Mouse (Mus musculus) layer of hippocampus, adult 9-11 months (tissue): ENCODE results near the gene Dyrk1a.
"Not testable (repeated sequence)": the region's sequence is repeated elsewhere in the genome, so short reads cannot be mapped to it uniquely, and the experiment has no call there.

Source experiments
- DNase-seq: peaks from one replicate; pipeline ENCODE4 v3.0.0; 2022

Gene Dyrk1a

DNA sequence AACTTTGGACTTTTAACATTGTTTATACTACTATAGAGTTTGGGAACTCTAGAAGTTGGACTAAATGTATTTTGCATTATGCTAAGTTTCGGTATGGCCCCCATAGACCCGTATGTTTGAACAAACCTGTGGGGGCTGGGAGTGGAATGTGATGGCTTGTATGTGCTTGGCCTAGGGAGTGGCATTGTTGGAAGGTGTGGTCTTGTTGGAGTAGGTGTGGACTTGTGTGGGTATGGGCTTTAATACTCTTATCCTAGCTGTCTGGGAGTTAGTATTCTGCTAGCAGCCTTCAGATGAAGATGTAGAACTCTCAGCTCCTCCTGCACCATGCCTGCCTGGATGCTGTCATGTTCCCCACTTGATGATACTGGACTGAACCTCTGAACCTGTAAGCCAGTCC is 72.0 kb downstream of the Dyrk1a start:
- no peak for DNase-seq

DNA sequence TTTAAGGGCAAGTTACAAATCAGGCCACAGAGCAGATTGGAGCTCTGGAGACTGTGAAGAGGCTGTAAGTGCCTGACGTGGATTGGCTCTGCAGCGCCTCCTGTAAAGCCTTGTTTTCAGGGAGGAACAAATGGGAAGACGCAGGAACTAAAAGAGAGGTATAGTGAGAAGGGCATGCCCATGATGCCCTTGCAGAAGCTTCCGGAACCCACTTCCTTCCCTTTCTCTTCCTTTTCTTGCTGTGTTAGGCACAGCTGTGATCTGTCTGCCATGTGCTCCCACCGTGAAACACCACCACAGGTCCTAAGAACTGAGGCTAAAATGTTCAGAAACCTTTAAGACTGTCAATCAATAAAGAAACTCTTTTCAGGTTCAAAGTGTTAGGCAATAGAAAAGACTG is 77.3 kb downstream of the Dyrk1a start:
- DNase-seq, result no peak

DNA sequence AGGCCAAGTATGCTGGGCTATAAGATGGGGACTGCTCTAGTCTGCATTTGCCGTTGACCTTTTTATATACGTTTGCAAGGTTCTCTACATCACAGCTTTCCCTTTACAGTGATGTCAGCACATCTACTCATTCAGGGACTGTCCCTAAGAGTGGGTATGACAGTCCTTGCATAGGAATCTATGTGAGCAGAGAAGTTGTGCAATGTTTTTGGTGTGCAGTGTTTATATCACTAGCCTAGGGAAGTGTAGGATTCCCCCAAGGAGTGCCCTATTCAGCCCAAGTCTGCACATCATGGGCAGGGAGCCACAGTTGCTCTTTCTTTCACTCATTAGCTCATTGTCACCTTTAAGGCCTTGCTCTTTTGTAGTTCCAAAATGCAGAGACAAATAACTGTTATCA is 78.1 kb downstream of the Dyrk1a start:
- no peak for DNase-seq

DNA sequence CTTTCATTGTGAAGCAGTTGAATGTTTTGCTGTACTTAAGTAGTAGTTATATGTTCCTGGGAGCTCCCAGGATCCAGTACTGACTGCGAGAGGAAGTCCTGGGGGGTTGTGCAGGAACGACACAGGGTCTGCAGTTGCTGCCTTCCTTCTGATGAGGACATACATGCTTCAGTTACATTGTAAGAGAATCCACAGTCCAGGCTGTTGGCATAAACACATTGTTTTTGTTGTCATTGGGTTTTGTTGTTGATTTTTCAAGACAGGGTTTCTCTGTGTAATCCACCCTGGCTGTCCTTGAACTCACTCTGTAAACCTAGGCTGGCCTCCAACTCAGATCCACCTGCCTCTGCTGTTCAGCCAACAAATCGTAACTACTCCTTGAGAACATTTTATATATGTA is 80.1 kb downstream of the Dyrk1a start:
- no peak for DNase-seq

DNA sequence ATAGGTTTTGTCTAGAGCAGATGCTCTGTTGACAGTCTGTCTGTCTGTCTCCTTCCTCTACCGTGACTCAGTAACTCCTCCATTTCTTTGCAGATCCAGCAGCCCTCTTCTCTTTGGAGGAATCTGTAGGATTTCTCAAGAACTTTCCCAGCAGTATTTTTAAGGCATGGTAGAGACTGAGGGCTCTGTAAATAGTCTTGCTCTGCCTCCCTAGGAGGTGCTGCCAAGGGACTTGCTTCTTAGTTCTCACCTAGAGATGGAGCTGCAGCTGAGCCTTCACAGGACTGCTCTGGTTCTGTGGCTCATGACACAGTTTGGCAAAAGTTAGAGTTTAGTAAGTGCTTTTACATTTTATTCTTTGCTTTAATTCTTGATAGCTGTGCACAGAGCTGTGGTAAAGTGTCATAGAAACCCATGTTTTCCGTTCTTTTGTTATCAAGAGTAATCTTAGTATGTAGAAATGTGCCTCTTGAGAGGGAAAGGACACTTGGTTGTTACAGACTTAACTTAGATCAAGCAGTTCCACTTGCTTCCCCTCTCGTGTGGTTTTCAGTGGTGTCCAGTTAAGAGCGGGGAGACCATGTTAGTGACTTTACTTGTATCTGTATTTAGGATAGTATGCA is 82.4 kb downstream of the Dyrk1a start:
- DNase-seq, result no peak

DNA sequence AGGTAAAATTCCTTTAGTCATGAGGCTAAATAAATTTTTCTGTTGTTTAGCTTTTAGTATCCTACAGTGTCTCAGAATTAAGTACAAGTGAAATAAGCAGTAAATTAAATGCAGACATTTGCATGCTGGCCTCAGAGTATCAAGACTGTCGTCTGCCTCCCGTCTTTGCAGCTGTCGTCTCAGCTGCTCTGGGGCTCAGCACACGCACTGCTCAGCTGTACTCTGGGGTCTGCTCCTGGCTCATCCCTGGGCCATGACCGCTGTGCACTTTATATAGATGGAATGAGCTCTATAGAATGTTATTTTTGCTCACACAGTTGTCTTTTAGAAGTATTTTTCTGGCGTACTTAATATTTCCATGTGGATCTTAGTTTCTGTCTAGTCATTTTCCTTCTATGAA is 85.3 kb downstream of the Dyrk1a start:
- DNase-seq, result no peak

DNA sequence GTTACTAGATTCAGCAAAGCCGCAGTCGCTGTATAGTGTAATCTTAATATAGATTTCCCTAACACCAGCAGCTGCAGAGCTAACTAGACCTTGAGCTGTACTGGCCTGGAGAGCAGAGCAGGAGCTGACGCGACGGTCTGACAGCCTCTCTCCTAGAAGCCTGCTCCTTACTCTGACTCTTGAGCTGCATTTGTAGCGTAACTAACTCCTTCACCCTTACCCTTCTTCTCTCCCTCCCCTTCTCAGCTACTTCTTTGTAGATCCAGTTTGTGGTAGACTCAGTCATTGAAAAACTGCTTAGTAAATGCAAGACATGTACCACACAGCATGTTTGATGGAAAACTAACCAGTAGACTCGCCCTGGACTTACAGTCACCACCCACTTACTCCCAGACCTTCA is 87.1 kb downstream of the Dyrk1a start:
- no peak for DNase-seq

DNA sequence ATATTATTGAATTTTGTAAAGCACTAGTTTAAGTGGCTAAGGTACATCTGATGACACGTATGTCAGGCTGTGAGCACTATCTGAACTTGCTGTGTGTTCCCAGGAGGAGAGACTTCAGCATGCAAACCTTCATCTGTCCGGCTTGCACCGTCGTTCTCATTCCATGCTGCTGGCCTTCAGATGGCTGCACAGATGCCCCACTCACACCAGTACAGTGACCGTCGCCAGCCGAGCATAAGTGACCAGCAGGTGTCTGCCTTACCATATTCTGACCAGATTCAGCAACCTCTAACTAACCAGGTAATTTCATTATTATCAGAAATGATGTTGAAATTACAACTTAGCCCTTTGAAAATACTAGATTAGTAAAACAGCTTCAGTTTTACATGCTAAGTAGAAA is 89.6 kb downstream of the Dyrk1a start:
- no peak for DNase-seq

DNA sequence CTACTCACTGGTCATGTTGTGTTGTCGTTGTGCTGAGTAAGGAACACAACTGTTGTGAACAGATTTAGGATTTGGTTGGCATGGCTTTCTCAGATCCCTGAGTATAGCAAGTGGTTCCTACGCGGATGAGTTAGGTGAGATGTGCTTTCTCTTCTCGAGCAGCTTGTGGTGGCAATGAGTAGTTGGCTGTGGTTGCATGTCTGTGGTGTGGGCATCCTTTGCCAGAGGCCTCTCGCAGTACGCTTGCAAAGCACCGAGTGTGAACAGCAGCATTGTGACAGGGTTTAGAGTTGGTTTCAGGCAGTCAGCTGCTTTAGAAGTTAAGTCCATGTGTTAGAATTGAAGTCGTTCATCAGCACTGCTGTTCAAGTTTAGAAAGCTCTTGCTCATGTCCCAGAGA is 90.4 kb downstream of the Dyrk1a start:
- DNase-seq, result no peak

DNA sequence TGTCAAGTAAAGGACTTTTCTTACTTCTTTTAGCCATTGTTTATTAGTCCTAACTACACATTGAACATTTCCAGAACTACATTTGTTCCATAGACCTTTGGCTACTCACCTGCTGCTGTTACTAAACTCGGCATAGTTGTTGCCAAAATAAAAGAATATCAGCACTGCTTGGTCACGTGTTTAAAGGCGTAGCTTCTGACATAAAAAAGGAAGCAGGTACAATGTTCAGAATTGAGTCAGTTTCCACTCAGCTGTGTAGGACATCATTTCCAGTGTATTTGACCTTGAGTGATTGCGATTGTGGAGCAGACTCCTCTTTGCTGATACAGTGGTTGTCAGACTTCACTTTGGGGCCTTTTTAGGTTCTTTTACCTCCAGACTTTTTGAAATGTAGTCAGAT is 97.7 kb downstream of the Dyrk1a start:
- DNase-seq, result no peak

DNA sequence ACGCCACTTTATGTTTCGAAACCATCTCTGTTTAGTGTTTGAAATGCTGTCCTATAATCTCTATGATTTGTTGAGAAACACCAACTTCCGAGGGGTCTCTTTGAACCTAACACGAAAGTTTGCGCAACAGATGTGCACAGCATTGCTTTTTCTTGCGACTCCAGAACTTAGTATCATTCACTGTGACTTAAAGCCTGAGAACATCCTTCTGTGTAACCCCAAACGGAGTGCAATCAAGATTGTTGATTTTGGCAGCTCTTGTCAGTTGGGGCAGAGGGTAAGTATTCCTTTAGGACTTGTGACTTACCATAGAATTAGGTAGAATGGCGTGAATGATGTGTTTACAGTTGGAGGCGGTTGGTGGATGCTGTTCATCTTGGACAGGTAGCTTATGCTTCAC is 101.5 kb downstream of the Dyrk1a start:
- no peak for DNase-seq

DNA sequence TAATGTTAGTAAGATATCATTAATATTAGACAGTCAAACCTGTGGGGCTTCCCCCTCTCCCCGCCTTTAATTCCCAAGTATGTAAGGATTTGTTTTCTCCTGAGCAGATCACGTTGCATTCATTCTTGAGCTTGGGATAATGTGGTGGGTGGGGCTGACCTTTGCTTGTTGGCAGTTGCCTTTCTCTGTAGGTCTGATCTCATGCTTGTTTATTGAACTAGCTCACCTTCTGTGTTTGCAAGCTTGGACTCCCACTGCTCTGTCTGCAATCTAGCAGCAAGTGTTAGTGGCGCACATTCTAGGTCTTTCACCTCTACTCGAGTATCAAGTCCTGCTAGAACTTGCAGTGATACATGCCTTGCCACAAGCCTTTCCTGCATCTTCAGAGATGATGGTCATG is 111.1 kb downstream of the Dyrk1a start:
- DNase-seq, result no peak

DNA sequence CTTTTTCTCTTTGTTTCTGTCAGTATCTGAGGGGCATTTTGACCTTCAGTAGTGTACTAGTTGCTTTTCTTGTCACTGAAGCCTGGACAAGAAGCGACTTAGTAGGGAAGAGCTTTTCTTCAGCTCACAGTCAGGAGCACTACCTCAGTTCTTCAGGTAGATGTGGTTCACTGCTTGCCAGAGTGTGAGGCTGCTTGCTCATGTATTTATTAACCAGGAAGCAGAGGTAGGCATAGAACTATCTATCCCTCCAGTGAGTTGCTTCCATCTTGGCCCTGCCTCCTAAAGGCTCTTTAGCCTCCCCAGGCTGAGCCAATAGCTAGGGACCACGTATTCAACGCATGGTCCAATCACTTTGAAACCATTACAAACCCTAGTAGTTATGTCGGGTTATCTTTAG is 112.0 kb downstream of the Dyrk1a start:
- DNase-seq, result no peak

DNA sequence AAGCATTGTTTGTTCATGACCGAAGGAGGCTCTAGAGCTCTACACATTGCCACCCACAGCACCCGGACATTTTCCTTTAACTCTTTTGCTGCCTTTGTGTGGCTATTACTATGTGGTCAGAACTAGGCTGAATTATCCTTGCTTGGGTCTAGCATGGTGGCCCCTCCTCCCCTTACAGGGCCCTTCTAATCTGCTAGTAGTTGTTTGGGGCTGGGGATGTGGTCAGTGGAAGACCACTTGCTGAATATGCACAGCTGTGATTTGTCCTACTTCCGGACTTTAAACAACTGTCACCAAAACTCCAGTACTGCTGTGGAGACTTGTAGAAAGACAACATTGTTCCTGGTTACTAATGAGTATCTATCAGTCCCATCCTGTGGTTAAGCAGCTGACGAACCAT is 114.2 kb downstream of the Dyrk1a start:
- DNase-seq, result no peak

DNA sequence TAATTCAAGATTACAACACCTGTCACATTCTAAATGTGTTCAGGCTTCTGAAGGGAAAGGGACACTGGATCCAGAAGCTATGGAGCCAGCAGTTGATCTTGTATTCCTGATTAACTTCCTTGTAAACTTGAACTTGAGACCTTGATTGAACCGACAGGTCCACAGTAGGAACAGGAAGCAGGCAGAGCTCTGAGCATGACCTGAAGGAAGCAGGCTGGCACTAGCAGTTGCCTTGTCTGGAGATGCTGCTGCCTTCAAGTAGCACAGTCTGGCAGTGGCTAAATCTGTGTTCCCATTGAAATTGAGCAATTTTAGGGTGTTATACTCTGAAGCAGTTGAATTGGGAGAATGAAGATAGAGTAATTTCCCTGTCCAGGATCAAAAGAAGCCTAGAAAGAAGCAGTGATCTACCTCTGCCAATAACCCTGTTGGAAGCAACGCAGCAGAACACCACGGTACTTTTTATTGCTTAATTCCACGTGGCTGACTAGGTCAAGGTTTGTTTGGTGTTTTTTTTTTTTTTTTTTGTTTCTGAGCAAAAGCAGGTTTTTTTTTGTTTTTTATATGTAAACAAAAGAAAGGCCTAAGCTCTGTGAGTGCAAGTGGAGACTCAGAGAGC is 124.0 kb downstream of the Dyrk1a start:
- DNase-seq, result no peak

DNA sequence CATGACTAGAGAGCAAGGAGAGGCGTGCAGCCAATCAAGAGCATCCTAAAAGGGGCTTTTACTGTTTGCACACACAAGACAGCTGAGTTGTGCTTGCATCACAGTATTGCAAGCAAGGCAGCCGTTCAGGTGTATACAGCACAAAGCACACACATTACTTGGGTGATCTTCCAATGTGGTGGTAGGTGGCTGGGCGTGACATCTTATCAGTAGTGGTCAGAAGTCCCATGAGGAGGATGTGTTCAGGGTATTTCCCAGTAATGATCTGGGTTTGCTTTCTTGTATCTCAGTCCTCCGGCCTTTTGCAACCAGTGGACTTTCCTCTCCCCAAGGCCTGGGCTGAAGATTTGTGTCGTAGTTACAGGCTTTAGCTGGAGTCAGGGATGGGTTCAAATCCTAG is 127.7 kb downstream of the Dyrk1a start:
- no peak for DNase-seq

DNA sequence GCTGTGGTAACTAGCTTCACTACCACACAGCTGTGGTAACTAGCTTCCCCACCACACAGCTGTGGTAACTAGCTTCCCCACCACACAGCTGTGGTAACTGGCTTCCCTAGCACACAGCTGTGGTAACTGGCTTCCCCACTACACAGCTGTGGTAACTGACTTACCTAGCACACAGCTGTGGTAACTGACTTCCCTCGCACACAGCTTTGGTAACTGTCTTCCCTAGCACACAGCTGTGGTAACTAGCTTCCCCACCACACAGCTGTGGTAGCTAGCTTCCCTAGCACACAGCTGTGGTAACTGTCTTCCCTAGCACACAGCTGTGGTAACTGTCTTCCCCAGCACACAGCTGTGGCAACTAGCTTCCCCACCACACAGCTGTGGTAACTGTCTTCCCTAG is 128.4 kb downstream of the Dyrk1a start:
- DNase-seq, result not testable (repeated sequence)

DNA sequence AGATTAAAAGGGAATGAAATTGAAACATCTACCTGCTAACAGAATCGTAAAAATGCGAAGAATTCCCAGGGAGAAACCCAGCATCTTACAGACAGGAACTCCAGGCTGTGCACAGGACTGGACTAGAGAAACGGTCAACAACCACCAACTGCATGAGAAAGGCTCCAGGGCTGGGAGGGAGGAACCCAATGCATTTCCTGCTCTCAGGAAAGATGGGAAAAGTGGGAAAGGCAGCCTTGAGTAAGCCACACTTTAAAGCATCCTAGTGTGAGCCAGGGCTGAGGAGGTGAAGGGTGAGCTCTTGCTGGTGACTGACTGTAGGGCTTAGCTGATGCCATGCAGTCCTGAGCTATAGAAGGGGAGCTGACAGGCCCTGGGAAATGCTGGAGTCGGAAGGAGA is 131.3 kb downstream of the Dyrk1a start:
- no peak for DNase-seq

DNA sequence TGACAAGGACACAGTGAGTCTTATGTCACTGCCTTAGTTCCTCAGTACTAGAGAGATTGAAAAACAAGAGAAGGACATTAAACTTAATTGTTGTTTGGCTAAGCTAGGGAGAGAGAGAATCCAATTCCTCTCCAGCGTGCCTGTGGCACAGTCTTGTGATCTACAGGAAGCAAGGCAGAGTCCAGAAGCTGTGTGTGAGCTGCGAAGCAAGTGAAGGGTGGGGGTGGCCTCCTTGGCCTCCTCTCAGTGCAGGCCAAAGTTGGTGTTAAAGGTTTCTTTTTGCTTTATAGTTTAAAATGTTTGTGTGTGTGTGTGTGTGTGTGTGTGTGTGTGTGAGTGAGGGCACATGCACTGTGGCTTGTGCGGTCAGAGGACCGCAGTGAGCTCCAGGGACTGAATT is 132.2 kb downstream of the Dyrk1a start:
- no peak for DNase-seq

DNA sequence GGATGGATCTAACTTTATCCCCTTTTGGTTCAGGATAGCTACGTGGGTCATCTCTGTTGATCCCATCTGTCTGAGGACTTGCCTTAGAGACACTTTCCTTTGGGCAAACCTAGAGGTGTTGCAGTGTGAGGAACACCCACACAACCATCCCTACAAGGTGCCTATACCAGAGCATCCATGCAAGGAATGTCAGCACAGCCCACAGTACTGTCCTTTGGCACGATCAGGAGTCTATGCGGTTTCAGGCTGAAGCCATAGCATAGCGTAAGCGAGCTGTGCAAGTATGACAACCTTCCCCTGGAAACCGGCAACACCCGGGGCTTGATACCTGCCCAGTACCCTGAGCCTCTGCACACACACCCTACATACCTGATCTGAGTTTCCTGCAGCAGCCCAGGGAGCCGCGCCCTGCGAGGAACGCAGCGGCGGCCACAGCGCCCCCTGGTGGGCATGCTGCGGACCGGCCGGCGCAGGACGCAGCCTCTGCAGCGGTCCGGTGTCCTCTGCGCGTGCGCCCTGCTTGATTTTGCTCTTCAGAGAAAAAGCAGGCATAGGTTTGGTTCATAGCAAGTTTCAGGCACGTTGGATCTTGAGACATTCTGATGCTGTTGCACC is 143.8 kb downstream of the Dyrk1a start:
- DNase-seq, result peak; percentile 75

DNA sequence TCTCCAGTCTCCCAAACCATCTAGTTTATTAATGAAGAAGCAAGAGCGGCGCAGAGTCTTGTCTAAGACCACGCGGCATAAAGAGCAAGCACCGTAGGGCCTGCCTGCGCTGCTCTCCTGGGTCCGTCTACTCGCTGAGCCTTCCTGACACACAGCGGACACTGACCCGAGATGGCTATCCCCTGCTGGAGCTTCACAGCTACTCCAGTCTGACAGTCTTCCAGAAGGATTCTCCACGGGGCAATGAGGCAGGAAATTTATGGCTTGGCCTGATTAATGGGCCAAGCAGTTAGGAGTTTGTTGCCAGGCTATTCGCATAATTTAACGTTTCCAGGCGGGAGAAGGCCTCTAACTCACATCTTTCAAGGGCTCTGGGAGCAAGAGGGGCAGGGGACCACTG is 144.7 kb downstream of the Dyrk1a start:
- no peak for DNase-seq

DNA sequence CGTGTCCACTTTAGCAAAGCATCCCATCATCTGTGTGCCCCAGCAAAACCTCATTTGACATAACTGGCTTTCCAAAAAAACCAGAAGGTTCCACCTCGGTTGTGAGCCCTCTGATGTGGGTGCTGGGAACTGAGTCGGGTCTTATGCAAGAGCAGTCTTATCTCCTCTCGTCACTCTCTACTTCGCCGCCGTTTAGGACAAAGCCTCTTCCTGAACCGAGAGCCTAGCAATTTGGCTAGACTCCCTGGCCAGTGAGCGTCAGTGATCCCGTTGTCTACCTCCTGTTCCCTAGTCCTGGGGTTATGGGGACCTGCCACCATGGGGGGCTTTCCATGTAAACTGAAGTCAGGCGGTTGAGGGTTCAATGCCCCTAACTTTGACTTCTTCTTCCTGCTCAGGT is 147.2 kb downstream of the Dyrk1a start:
- no peak for DNase-seq

DNA sequence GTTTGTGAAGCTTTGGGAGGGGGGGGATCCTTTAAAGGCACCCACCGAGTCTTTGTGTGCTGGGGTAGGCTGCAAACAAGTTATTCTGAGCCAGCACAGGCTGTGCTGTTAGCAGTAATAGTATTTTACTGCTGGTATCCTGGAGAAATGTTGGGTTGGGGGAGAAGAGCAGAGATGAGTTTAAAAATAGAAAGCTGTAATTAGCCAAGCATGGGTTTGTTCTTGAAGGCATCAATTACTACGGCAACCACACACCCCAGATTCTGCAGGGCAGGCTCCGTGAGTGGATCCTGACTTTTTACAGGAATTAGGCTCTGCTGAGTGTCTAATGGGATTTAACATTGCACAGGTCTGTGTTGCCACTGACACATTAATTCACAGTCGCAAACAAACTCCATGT is 149.1 kb downstream of the Dyrk1a start:
- DNase-seq, result peak; percentile 54

DNA sequence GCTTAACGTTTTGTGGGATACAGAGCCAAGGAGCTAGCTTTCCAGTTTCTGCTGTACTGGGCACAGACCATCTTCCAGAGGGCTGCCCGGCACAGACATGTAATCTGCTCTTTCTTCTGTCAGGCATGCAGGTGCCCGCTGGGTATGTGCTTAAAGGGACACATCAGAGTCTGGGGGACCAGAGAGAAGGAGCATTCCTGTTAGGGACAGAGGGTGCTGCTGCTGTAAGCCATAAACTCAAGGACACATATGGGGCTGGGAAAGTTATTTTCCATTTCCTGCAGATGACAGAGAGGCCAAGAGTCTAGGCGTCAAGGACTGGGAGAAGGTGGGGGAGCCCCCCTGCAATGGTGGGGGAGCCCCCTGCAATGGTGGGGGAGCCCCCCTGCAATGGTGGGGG is 149.7 kb downstream of the Dyrk1a start:
- no peak for DNase-seq
